Mouse (Mus musculus): ENCODE measurements around the gene Ltbp1.

The Ltbp1 gene

DNA sequence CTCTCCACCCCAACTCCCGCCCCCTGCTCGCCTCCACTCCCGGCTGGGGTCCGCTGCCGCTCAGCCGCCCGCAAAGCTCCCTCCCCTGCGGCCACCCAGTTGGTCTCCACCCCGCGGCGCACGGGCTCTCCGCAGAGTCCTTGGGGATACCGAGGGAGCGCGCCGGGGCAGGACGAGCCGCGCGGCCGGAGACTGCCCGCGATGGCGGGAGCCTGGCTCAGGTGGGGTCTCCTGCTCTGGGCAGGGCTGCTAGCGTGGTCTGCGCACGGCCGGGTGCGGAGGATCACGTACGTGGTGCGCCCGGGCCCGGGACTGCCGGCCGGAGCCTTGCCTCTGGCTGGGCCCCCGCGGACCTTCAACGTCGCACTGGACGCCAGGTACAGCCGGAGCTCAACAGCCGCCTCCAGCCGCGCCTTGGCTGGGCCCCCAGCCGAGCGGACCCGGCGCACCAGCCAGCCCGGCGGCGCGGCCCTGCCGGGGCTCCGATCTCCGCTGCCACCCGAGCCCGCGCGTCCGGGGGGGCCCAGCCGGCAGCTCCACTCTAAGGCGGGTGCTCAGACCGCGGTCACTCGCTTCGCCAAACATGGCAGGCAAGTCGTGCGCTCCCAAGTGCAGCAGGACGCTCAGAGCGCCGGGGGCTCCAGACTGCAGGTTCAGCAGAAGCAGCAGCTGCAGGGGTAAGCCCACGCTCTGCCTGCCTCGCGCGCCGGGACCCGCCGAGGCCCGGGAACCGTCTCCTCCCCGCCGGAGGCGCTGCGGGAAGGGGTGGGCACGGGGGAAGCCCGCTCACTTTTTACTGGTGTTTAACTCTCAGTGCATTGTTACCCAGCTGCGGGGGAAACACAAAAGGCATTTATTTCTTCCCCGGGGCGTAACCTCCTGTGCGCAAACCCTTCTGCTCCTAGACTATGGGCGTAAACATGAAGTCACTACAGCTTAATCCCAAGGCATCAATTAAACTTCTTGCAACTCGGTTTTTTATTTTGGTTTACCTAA, 615 bp downstream of the Ltbp1 start:
- DNase-seq, result peak; percentile 30 to 44

DNA sequence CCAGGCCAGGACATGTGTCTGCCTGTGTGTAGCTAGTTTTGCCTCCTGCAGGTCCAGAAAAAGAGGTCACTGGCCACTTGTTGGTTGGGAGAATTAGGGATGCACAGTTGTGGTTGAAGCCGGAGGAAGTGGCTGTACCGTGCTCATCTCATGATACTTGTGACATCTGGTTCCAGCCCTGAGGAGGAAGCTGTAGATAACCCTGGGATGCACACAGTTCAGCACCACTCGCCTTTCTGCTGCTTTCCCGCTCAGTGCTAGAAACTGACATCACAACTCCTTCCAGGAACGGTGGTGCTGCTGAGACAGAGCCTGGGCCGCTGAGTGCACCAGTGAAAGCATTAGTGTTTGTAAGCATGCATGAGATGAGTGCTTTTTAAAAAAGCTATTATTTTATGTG, 5.6 kb downstream of the Ltbp1 start:
- DNase-seq, result no peak

DNA sequence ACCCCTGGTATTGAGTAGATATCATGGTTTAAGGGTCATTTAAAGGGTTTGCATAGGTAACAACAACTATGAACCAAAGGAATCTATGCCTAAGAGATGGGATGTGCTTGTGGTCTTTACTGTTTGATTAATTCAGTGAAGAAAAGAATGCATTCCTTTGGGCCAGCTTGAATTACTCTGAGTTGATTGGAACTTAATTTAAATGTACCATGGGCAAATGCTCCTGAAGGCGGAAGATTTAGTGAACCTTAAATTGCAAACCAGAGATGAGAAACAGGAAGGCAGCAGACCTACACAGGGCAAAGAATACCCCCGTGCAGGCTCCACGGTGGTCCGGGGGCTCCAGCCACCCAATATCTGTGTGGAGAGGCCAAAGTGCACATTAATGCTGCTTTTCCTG, 7.8 kb downstream of the Ltbp1 start:
- no peak for DNase-seq

DNA sequence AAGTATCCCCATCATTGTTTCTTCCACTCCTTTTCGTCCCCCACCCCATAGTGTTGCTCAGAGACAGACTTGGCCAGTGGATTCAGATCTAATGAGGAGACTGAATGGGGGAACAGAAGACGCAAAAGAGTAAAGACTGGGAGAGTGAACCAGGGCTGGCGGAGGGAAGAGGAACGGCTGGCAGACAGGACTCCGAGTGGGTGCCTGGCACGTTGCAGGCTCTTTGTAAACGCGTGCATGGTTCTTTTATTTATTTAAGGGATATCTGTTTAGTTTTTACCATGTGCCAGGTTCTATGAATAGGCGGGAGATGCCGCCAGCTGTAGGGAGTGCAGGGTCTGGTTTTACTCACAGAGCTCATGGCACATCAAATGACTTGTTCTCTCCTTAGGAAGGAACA, 8.5 kb downstream of the Ltbp1 start:
- DNase-seq, result no peak

DNA sequence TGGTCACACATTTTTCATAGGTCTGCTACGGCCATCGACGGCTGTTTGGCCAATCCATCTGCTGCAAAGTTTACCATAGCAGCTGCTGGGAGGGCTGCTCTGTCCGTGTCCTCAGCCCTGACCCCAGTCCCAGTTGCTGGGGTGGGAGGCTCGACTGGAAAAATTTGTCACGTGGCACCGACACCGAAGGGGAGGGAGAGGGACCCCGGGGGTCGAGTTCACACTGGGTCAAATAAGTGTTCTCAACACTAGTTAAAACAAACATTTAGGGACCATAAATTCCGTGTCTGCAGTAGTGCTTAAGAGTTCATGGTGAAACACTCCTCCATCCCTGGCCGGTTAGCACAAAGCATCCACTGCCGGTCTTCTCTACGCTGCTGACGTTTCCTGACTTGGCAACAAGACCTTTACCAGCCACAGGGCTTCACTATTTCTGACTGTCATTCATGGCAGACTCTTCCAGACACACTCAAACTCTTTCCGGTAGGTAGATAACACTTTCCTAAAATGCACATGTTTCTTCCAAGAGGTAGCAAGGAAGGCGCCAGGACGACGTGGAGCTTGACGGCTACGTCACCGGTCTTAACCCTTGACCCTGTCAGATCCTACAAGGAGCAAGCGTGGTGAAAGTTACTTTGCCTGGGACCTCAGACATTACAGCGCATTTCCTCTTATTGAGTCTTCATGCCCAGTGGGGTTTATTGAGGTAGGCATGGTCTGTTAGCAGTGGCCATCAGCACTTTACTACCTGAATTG, 9.4 kb downstream of the Ltbp1 start:
- no peak for DNase-seq

DNA sequence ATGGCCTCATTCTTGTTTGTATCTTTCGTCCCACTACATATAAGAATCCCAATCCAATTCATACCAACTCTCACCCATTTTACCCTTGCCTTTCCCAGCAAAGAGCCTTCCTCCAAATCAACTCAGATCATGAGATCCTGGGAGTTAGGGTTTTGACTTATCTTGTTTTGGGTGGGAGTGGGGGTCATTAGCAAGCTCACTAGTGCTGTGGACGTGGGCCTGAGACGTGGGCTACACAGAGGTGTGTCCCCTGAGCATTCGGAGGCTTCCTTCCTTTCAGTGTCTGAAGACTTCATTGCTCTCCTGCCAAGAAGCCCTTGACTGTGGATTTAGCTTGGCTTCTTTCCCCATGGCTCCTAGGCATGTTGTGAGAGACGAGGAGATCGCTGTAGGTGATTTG, 10.2 kb downstream of the Ltbp1 start:
- DNase-seq, result no peak

DNA sequence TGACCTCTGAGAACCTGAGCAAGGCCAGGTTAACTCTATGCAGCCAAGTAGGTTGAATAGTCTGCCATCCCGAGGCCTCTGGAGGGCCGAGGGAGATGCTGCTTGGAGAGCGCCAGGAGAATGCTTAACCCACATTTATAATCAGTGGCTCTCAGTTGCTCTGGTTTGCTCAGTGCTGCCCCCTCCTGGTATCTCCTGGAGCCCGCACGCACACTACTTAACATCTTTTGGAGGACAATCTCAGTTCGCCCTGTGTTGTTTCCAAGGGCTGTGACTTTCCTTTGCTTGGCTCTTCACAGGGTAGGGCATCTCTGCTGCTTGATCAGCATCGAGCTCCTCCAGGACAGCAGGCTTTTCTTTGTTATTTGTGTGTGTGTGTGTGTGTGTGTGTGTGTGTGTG, 12.1 kb downstream of the Ltbp1 start:
- peak; percentile 21 to 26 for DNase-seq

DNA sequence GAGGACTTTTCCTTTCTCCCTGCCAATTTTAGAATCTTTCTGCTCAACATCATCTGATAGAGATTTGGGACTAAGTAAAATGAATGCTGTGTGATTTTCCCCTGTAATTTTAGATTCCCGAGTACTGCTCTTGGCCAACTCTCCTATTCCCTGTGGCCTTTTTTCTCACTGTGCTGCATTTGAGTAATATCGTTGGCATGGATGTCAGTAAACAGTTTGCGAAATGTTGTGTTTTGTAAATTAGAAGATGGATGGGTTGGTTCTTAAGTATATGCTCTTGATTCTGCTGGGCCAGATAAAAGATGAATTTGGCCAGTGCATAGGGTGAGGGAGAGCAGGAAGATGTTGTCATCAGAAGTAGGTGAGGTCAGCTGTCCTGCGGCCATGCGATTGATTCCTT, 12.8 kb downstream of the Ltbp1 start:
- DNase-seq, result no peak

DNA sequence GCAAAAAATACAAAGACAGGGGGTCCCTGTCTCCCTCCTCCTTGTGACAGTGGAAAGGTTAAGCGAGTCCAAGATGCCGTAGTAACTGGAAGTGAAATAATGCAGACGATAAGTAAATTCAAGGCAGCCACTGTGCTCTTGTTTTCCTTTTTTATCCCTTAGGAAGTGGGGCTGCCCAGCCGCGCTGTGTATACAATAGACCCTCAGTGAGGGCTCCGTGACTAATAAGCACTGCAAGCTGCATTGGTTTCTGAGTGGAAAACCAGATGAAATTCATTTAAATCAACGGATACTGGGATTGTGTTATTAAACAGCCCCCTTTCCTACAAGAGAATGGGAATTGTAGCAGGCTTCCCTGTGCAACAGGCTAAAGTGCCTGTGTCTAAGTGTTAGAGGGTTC, 14.7 kb downstream of the Ltbp1 start:
- no peak for DNase-seq

DNA sequence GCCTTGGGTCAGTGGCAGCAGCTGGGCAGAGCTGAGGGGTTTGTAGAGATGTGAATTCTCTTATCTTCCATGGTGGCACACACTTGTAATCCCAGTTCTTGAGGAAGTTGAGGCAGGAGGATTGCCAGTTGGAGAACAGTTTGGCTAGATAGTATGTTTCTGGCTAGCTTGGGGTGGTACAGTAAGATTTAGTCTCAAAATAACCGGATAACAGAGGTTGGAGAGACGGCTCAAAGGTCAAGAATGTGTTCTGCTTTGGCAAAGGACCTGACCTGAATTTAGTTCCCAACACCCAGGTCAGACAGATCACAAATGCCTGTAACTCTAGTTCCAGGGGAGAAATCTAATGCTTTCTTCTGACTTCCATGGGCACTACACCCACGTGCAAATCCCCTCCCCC, 15.3 kb downstream of the Ltbp1 start:
- no peak for DNase-seq

DNA sequence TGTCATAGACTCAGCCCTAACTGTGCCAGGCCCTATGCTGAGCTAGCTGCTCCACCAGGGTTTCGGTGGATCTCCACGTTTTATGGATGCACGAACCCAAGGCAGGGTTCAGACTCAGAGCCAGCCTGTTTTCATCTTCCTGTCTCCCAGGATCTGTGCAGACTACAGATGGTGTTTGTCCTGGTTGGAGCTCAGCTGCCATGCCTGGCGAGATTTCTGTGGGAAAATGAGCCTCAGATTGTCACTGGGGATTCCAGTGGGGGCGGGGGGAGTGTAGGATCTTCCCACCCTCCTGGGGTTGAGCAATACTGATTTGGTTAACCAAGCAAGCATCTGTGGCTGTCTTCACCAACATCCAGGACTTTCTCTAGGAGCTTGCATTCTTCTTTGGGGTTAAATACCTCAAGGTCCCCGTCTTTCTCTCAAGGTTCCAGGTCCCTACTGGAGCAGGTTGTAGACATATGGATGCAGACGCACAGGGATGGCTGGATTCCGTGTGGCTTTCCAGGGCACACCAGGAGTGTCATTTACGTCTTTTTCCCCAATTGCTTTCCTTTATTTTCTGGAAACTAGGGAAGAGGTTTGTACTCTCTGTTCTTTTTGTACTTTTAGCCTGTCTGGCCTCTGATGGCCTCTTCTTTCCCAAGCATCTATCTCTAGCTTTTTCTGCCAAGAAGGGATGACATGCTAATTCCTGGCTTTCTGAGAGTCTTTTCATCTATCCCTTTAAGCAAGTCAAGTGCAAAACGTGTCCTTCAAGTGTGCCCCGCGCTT, 22.2 kb downstream of the Ltbp1 start:
- no peak for DNase-seq

DNA sequence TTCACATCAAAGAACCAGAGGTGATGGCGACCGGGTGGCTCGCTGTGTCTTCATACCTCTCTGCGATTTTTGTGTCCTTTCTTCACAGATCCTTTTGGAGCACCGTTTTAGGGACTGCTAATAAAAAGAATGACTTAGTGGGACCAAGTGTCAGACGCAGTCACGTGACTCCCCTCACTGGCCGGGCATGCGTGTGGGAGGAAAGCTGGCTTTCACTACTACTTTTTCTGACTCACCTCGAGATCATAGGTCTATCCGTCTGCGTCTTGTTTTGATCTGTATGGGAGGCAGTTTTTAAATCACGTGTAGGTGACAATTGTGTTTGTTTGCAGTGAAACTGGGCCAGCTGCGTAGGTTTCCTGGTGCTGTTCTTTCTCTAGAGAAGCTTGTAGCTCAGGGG, 28.0 kb downstream of the Ltbp1 start:
- DNase-seq, result no peak

DNA sequence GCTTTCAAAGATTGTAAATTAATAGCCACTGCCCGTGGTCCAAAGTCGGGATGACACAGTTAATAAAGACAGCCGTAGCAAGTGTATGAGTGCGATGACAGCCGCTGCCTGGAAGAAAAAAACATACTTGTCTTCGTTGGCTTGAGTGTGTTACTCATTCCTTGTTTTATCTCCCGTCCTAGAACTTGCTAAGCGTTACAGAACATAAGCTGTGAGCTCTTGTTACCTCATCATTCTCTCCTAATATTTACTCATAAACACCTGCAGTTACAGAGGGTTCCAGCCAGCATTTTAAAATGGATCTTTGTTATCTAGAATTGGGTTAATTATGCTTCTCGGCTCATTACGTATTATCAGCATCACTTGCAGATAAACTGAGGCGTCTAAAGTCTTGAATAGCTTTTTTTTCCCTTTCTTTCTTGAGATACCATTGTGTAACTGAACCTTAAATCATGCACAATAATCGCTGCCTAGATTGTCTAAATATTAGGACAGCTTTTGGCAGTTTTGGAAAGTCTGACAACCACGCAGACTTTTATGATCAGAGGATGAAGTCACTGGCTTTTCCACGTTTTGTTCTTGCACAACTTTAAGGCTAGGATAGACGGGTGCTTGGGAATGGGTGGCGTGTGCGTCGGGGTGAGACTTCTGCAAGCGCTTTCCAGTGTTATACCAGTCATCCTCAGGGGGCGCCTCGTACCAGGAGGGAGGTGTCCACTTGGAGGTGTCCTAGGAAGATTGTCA, 28.7 kb downstream of the Ltbp1 start:
- no peak for DNase-seq

DNA sequence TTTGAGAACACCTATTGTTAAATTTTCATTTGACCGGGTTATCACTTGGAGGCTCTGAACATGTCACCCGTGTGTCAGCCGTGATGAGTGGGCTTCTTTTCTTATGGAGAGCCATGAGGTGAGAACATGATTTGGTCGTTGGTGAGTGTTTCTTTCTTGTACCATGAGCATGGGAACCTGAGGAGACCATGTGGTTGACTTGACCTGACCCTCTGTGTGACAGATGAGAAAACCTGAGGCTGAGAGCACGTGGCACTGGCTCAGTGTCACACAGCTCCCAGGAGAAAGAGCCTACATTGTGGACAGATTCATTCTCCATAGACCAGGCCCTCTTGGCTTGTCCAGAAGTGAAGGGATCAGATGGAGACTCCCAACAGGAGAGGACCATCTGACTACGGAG, 31.5 kb downstream of the Ltbp1 start:
- DNase-seq, result no peak

DNA sequence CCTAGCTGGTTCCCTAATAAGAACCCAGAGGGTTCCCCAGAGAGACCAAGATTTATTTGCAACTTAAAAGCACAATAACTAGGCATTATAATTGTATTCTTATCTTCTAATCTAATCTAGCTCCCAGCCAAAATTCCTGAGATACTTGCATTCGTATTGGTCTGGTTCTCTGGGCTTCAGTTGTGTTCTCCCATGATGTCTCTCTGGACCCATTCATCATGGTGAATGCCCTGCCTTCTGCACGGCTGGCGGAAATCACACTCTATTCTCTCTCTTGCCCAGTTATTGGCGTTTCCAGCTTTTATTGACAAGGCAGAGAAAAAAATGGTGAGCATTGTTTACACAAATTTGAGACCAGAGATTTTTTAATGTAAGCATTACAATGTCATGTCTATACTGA, 33.6 kb downstream of the Ltbp1 start:
- DNase-seq, result no peak

DNA sequence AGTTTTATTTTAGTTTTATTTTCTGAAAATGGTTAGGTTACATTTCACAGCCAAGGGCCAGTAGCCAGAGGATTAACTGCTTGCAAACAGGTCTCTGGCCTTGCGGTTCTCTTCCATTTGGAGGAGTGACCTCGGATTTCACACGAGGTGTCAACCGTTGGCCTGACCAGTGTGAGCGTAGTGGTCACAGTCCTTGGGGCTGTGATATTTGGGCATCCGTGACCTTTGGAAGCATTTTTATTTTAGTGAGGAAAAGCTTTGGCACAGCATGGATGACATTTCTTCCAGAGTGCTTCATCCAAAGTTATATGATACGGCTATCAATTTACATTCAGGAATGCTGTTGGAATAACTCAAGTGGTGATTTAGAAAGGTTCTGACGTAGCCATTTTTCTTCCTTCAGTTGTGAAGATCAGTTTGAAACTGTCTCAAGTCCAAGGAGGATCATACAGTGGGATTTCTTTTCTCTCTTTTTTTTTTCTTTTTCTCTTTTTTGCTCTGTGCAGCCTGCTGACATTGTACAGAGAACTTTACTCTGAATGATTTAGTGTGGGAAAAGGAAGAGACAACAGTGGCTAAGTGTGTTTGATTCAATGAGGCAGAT, 44.1 kb downstream of the Ltbp1 start:
- DNase-seq, result no peak

DNA sequence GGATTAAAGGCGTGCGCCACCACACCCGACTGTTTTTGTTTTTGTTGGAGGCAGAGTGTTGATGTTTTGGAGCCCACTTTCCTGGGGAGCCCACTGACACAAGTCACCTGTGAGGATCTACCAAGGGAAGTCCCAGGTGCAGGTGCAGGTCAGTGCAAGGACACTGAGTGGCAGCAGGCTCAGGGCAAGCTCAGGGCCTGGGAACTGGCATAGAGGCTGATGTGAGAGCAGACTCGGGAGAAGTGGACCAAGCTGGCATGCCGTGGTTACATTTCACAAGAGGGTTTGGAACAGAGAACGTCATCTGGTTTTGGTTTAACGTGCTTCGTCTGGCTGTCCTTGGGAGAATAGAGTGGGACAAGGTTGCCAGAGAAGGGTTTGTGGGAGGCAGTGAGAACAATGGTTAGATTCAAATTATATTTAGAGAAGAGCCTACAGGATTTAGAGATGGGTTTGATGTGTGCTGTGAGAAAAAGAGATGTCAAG, 46.1 kb downstream of the Ltbp1 start:
- DNase-seq, result no peak

DNA sequence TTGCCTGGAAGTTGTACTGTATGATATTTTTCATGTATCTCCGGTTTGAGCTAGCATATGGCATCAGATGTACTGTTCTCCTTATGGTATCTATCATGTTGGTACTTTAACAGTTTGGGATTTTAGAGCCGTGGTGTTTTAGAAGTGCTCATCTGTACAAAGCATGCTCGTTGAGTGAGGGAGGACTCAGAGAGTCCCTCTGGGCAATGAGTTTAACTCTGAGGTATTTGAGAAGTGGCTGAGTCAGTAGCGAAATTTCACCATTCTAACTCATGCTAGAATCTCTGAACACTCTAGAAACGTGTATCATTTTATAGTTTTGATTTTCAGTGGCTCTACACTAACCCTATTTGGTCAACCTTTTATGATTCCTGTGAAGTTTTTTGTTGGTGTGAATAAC, 49.9 kb downstream of the Ltbp1 start:
- no peak for DNase-seq

DNA sequence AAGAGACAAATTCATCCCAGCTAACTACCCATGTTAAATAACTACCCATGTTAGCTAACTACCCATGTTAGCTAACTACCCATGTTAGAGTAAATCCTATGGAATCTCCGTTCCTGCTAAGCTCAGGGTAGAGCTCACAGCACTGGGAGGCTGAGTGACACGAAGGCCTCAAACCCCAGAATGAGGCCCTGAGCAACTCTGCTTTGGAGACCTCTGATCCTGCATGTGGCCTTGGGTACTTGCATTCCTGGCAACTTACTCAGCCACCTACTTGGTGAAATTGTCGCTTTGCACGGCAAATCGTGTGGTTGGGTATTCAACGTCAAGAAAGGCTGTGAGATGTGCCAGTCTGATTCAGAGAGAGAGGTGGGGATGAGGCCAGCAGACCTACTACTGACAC, 50.6 kb downstream of the Ltbp1 start:
- no peak for DNase-seq

DNA sequence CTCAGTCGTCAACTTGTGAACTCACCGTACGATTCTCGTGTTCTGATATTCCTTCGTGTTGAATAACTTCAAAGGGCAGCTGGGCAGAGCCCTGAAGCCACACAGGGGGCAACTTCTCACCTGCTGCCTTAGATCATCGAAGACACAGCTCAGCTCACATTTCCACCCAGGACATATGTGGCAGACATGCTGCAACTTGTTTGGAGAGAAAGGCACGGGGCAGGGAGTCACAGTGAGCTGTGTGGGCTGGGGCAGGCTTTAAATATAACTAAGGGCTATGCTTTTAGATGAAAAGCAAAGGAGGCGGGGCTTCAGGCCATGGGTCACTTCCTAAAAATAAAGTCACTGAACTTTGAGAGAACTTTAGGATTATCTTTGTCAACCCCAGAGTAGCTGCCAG, 51.3 kb downstream of the Ltbp1 start:
- DNase-seq, result no peak

DNA sequence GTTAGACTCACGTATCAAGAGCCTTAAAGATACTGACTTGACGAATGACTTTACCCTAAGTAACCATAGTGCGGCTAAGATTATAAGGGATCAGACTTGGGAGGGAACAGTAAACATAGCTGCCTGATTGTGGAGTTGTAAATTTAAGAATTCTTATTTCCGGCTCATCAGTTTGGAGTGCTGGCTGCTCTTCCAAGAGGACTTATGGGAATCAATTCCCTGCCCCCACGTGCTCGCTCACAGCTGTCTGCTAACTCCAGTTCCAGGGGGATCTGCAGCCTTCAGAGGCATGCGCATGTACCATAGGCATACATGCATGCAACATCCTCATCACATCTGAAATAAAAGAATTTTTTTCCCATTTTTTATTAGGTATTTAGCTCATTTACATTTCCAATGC, 61.0 kb downstream of the Ltbp1 start:
- no peak for DNase-seq

DNA sequence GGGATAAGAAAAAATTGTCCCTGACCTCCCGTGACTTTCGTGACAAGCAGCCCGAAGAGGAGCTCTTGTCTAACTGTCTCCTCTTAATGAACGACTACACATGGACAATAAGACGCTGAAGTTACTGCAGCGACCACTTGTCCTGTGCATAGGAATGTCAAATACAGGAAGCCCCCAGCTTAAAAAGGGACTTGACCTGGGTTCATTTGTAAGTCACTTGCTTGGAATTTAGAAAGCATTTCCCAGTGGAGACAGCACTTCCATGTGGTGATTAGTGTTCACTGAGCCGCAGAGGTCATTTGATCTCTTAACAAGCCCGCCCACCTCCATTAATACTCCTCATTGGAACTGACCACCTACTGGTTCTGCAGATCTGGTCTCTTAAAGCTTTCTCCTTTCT, 61.9 kb downstream of the Ltbp1 start:
- no peak for DNase-seq

Data from thymus, postnatal 36 days (tissue).